Mouse (Mus musculus): ENCODE results near the gene Pik3r5. TPM values are rescaled to one million over a fixed set of nuclear protein-coding genes. Genes with fewer than 3 reads are reported as not detected.
A peak's percentile ranks its signal among the peaks of the same experiment; 100 is the strongest.

Pik3r5 gene
- total RNA-seq, 2 experiments from 2014 or later: 0.56 to 0.97 TPM

GRCm38 (mm10) chr11:68508619-68509018, 76.7 kb downstream of the Pik3r5 start:
- intact Hi-C loops (cut with DNase I): no loop called here
- DNase-seq: no peak

- no peak for DNase-seq
- intact Hi-C loops (cut with DNase I): no loop called here
Observed at GRCm38 (mm10) chr11:68509194-68509593, 77.3 kb downstream of the Pik3r5 start.

GRCm38 (mm10) chr11:68513969-68514368, 82.0 kb downstream of the Pik3r5 start:
- intact Hi-C loops (cut with DNase I): no loop called here
- DNase-seq: no peak

DNA sequence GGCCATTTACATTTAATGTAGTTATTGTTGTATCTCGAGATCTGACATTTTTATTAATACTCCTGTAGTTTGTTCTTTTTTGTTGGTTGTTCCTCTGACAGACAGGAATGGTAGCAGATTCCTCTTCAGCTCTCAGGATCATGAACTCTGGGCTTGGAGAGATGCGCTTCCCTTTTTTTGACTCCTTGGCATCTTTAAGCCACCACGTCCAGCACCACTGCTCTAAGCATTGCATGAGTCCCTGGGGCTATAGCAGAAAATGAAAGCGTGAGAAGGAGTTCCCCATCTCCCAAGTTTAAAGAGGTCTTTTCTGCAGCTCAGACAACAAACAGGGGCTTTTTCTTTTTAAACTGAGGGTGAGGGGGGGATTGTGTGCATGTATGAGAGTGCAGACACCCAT, 87.4 kb downstream of the Pik3r5 start:
- intact Hi-C loops (cut with DNase I): no loop called here
- DNase-seq: no peak

GRCm38 (mm10) chr11:68519815-68520214, 87.9 kb downstream of the Pik3r5 start:
- DNase-seq: no peak
- intact Hi-C loops (cut with DNase I): no loop called here

DNA sequence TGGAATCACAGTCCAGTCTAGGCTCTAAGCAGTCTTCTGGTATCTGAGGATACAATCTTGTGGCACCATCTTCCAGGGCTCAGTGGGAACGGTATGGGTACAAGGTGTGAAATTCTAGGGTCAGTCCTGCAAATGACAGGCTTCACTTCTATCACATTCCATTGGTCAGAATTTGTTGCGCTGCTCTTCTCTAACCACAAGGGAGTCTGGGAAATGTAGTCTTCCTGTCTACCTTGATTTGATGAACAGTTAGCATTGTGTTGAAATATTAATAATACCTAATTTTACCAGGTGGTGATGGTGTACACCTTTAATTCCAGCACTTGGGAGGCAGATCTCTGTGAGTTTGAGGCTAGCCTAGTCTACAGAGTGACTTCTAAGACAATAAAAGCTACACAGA, 88.5 kb downstream of the Pik3r5 start:
- intact Hi-C loops (cut with DNase I): no loop called here

GRCm38 (mm10) chr11:68521352-68521751, 89.4 kb downstream of the Pik3r5 start:
- intact Hi-C loops (cut with DNase I): no loop called here
- no peak for DNase-seq

More for the DNA sequence above, 88.5 kb downstream of the Pik3r5 start:
- no peak for DNase-seq

GRCm38 (mm10) chr11:68526441-68526840, 94.5 kb downstream of the Pik3r5 start:
- no peak for DNase-seq
- intact Hi-C loops (cut with DNase I): no loop called here

- intact Hi-C loops (cut with DNase I): no loop called here
- DNase-seq: peak; percentile 55
Observed at GRCm38 (mm10) chr11:68531066-68531806, 99.3 kb downstream of the Pik3r5 start.

- no peak for DNase-seq
- intact Hi-C loops (cut with DNase I): no loop called here
Observed at GRCm38 (mm10) chr11:68531941-68532535, 100.1 kb downstream of the Pik3r5 start.

- intact Hi-C loops (cut with DNase I): no loop called here
- DNase-seq: no peak
Observed at GRCm38 (mm10) chr11:68532773-68533172, 100.9 kb downstream of the Pik3r5 start.

- intact Hi-C loops (cut with DNase I): no loop called here
- DNase-seq: no peak
Observed at GRCm38 (mm10) chr11:68533971-68534475, 102.1 kb downstream of the Pik3r5 start.

GRCm38 (mm10) chr11:68536026-68536425, 104.1 kb downstream of the Pik3r5 start:
- no peak for DNase-seq
- intact Hi-C loops (cut with DNase I): no loop called here

DNA sequence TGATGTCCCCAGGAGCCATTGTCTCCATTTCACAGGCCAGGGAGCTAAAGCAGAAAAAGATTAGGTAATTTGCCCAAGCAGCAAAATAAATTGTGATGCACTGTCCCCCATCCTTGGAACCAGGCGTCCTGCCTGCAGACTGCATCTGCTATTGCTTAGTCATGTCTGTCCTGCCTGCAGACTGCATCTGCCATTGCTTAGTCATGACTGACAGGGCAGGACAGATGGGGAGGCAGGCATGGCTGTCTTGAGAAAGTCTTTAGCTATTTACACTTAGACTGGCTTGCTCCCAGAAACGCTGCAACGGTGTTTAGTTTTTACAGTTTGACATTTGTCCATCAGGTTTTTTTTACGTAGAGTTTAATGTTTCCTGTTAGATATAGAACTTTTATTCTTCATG, 104.5 kb downstream of the Pik3r5 start:
- intact Hi-C loops (cut with DNase I): no loop called here
- no peak for DNase-seq

- DNase-seq: no peak
- intact Hi-C loops (cut with DNase I): no loop called here
Observed at GRCm38 (mm10) chr11:68539621-68540020, 107.7 kb downstream of the Pik3r5 start.

GRCm38 (mm10) chr11:68544554-68544953, 112.6 kb downstream of the Pik3r5 start:
- intact Hi-C loops (cut with DNase I): no loop called here

DNA sequence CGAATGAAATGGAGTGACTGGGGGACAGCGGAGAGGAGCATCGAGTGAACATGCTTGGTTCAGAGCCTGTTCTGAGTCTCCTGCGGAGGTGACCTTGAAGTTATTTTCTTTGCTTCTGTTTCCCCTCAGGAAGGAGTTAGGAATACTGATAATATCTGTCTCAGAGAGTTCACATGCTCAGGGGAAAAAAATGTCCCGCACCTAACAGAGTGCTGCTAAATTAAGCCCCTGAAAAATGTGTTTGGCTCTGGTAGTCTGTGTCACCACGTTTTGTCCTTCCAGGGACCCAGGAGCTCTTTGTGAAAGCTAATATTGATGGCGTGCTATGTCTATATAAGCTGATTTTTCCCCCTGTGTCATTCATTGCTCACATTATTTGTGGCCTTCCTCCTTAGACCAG, 113.3 kb downstream of the Pik3r5 start:
- DNase-seq: no peak
- intact Hi-C loops (cut with DNase I): no loop called here

More at GRCm38 (mm10) chr11:68544554-68544953, 112.6 kb downstream of the Pik3r5 start:
- DNase-seq: no peak

- intact Hi-C loops (cut with DNase I): no loop called here
- no peak for DNase-seq
Observed at GRCm38 (mm10) chr11:68545682-68546222, 113.8 kb downstream of the Pik3r5 start.

Data from left cerebral cortex, postnatal 4 days (tissue).